Mouse (Mus musculus) lung, embryonic 16.5 days (tissue): ENCODE data around the gene Xrcc2. TPM values are rescaled to one million over a fixed set of nuclear protein-coding genes. Genes with fewer than 3 reads are reported as not detected.
A peak's percentile ranks its signal among the peaks of the same experiment; 100 is the strongest.
"Not testable (repeated sequence)": the region's sequence is repeated elsewhere in the genome, so short reads cannot be mapped to it uniquely, and the experiment has no call there.

Source experiments
- ATAC-seq: fragments of 200-750 bp; cut with Nextera tagmentation; 2 replicates; pipeline ENCODE4 v1.8.0; 2017; ENCODE audit warnings: low read depth, mild to moderate bottlenecking, moderate library complexity
- H3K27ac ChIP-seq: fragments of 300-500 bp; sonication (generic); 2 replicates; pipeline ENCODE4 v1.5.1; 2014; ENCODE audit warnings: mild to moderate bottlenecking, control low read depth, low read length
- H3K27me3 ChIP-seq: fragments of 300-500 bp; sonication (generic); 2 replicates; pipeline ENCODE4 v1.6.1; 2014; ENCODE audit warnings: low read depth, low read length, mixed read lengths; ENCODE audit not compliant: control insufficient read depth, insufficient read depth
- H3K36me3 ChIP-seq: fragments of 300-500 bp; sonication (generic); 2 replicates; pipeline ENCODE4 v1.6.1; 2014; ENCODE audit warnings: low read length; ENCODE audit not compliant: control insufficient read depth, insufficient read depth
- H3K4me1 ChIP-seq: fragments of 300-500 bp; sonication (generic); replicated peaks from 2 replicates; pipeline ENCODE4 v1.6.1; 2014; ENCODE audit warnings: low read length, mixed read lengths; ENCODE audit not compliant: control insufficient read depth, insufficient read depth
- H3K4me2 ChIP-seq: fragments of 300-500 bp; sonication (generic); 2 replicates; pipeline ENCODE4 v1.6.1; 2014; ENCODE audit warnings: low read depth, low read length, control low read depth
- H3K4me3 ChIP-seq: fragments of 300-500 bp; sonication (generic); 2 replicates; pipeline ENCODE4 v1.5.1; 2014; ENCODE audit warnings: mild to moderate bottlenecking, low read length, control low read depth
- H3K9ac ChIP-seq: fragments of 300-500 bp; sonication (generic); 2 replicates; pipeline ENCODE4 v1.6.1; 2014; ENCODE audit warnings: low read length, control low read depth
- H3K9me3 ChIP-seq: fragments of 300-500 bp; sonication (generic); 2 replicates; pipeline ENCODE4 v1.6.1; 2016; ENCODE audit warnings: low read length; ENCODE audit not compliant: control insufficient read depth
- WGBS: fragments of 180-500 bp; shearing (Covaris S2); extraction: QIAGEN DNeasy Blood & Tissue Kit; methylation state at CpG from one replicate; pipeline ENCODE4 v1.1.7; 2014; 5-methylcytosine and 5-hydroxymethylcytosine counted together
- polyA plus RNA-seq: library from polyadenylated mRNA; unstranded; fragments of >200 nt; fragmentation: Nextera tagmentation; extraction: Ambion mirVana; gene quantifications from 2 replicates; pipeline ENCODE4 v1.2.1, GENCODE M21; 2015

The Xrcc2 gene
- polyA plus RNA-seq, 1 experiment from 2014 or later = 9.4 TPM

DNA sequence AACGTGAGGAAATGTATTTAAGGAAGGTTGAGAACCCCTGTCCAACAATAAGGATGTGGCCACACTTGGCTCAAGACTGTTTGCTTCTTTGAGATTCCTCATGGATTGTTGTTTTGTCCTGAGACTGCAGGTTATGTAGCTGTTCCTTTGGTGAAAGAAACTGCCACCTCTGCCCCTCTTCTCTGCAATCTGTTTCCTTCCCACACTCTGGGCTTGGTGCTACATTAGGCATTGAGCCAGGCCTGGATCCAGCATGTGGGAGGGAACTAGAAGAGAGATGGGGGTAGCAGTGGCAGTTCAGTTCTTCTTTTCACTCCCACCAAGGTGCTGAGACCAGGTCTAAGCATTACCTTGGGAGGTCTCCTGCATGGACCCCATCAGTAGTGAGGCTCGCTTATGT, 30.2 kb upstream of the Xrcc2 start:
- Histone ChIP-seq H3K36me3 (no peaks in the 10 kb centered on the region), H3K4me2 (no peak overlapping the region), H3K4me1 (no peaks in the 10 kb centered on the region), H3K9ac (no peak overlapping the region), H3K9me3 (no peaks in the 10 kb centered on the region), H3K4me3 (no peak overlapping the region), H3K27ac (no peak overlapping the region), H3K27me3 (no peaks in the 10 kb centered on the region)
- 73% methylated on average over 2 of the region's 2 CpGs for WGBS
- ATAC-seq = no peak

DNA sequence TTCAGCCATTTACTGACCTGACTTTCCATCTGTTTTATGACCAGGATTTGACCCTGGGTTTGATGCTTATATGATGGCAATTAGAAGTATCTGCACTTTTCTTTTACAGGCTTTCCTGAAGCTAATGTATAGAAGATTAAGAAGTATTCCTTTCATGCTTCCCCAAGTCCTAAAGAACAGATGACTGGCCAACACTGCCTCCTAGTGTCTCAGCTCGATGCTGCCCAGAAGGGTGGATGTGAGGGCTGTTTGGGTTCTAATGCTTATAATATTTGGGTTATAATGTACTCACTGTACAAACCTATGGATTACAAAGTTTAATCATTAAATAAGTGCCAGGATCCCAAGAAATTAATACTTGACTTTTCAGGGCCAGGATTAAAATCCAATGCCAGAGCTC, 28.7 kb upstream of the Xrcc2 start:
- H3K9ac ChIP-seq = no peak overlapping the region
- no peak overlapping the region for H3K4me2 ChIP-seq
- H3K27ac ChIP-seq = no peak overlapping the region
- no peaks in the 10 kb centered on the region for H3K4me1 ChIP-seq
- WGBS = 3% methylated on average over 1 of the region's 1 CpGs
- no peaks in the 10 kb centered on the region for H3K36me3 ChIP-seq
- no peaks in the 10 kb centered on the region for H3K9me3 ChIP-seq
- no peaks in the 10 kb centered on the region for H3K27me3 ChIP-seq
- no peak overlapping the region for H3K4me3 ChIP-seq
- ATAC-seq = no peak

GRCm38 (mm10) chr5:25724134-25724675, 18.6 kb upstream of the Xrcc2 start:
- H3K4me3 ChIP-seq = no peak overlapping the region
- no peak for ATAC-seq
- H3K9me3 ChIP-seq = no peaks in the 10 kb centered on the region; the same call in 1 of the 2 replicates
- no peaks in the 10 kb centered on the region for H3K27me3 ChIP-seq
- no peaks in the 10 kb centered on the region for H3K36me3 ChIP-seq
- no peak overlapping the region for H3K4me2 ChIP-seq
- H3K27ac ChIP-seq = no peak overlapping the region
- no peak overlapping the region for H3K9ac ChIP-seq
- 36% methylated on average over 1 of the region's 1 CpGs for WGBS
- no peaks in the 10 kb centered on the region for H3K4me1 ChIP-seq

- WGBS = 77% methylated on average over 2 of the region's 2 CpGs
- H3K4me2 ChIP-seq = no peak overlapping the region
- H3K27ac ChIP-seq = no peak overlapping the region
- H3K27me3 ChIP-seq = no peaks in the 10 kb centered on the region
- ATAC-seq = no peak
- no peaks in the 10 kb centered on the region for H3K36me3 ChIP-seq
- H3K9ac ChIP-seq = no peak overlapping the region
- H3K4me3 ChIP-seq = no peak overlapping the region
- no peaks in the 10 kb centered on the region; the same call in 1 of the 2 replicates for H3K9me3 ChIP-seq
- no peaks in the 10 kb centered on the region for H3K4me1 ChIP-seq
Measured at GRCm38 (mm10) chr5:25723016-25723415, 17.4 kb upstream of the Xrcc2 start.

DNA sequence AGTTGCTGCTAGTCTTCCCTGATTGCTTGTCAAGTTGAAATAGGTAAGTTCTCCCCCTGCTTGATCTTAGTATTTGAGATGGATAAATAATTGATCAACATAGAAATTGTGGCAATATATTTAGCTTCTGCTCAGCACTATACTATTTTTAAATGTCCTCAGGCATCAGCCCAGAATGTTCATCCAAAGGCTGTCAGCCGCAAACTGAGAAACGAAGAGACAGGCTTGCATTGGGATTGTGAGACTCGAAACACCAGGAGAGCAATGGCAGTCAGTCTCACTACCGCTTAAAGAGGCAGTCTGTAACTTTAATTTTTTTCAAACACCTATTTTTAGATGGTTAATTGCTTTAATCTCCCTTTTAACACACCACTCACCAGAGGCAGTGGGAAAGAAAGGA, 13.8 kb upstream of the Xrcc2 start:
- Histone ChIP-seq H3K27ac (no peak overlapping the region), H3K9me3 (no peaks in the 10 kb centered on the region; the same call in 1 of the 2 replicates), H3K27me3 (no peaks in the 10 kb centered on the region), H3K4me3 (no peak overlapping the region), H3K4me1 (no peaks in the 10 kb centered on the region), H3K4me2 (no peak overlapping the region), H3K36me3 (no peaks in the 10 kb centered on the region), H3K9ac (no peak overlapping the region)
- 77% methylated on average over 4 of the region's 4 CpGs for WGBS
- ATAC-seq = no peak

DNA sequence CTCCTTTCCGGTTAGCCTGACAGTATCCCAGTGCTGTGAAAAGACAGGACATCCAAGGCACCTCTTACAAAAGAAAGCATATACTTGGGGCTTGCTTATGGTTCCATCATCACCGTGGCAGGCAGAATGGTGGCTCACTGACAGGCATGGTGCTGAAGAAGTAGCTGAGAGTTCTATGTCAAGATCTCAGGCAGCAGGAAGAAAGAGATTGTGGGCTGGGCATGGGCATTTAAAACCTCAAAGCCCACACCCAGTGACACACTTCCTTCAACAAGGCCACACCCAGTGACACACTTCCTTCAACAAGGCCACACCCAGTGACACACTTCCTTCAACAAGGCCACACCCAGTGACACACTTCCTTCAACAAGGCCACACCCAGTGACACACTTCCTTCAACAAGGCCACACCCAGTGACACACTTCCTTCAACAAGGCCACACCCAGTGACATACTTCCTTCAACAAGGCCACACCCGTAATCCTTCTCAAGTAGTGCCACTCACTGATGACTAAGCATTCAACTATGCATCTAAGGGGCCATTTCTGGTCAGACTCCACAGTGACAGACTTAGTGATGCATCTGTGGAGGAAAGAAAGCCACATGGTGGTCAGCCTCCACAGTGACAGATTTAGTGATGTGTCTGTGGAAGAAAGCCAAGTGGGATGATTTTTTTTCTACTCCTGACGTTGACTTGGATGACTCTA, 7.5 kb upstream of the Xrcc2 start:
- not testable (repeated sequence) for H3K27me3 ChIP-seq, H3K4me2 ChIP-seq, ATAC-seq, H3K9ac ChIP-seq, H3K9me3 ChIP-seq, H3K27ac ChIP-seq, H3K36me3 ChIP-seq, H3K4me1 ChIP-seq, H3K4me3 ChIP-seq
- 80% methylated on average over 4 of the region's 4 CpGs for WGBS

DNA sequence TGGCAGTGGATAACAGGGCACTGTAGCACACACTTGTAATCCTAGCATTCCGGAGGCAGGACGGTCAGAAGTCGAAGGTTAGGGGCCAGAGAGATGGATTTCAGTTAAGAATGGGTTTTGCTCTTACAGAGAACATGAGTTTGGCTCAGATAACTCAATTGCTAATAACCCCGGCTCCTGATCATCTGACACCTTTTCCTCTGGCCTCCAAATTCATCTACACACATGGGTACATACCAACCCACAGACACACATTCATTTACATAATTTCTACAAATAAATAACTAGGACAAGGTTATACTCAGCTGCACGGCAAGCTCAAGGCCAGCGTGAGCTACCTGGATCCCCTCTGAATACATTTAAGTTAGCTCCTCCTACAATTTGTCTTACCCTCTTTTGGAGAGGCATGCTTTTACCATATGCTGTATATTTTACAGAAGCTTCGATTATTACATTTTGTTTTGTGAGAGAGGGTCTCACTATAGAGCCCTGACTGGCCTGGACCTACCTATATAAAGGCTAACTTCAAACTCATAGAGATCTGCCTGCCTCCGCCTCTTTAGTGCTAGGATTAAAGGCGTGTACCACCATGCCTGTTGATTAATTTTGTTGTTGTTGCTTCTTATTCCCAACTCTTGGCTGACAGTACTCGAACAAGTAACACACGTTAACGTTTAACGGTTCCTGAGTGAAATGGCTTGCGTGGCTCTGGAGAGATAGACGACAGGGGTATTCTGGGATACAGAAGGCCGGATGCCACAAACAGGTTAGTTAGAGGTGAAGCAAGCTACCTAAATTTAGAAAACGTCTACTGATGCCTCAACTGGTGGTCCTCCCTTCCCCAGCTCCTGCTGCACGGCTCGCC, 691 bp downstream of the Xrcc2 start:
- Histone ChIP-seq H3K4me3 (peak overlapping the region; percentile 87), H3K4me1 (peaks cover 11% of the 10 kb centered on the region), H3K27me3 (no peaks in the 10 kb centered on the region), H3K9me3 (no peaks in the 10 kb centered on the region), H3K36me3 (no peaks in the 10 kb centered on the region; the same call in none of the 2 replicates), H3K4me2 (peak overlapping the region; percentile 89), H3K27ac (peak overlapping the region; percentile 64; the same call in 1 of the 2 replicates), H3K9ac (peak overlapping the region; percentile 89)
- ATAC-seq = peak; percentile 27
- WGBS = 15% methylated on average over 19 of the region's 19 CpGs

- Histone ChIP-seq H3K27ac (no peak overlapping the region), H3K9ac (no peak overlapping the region), H3K4me2 (no peak overlapping the region), H3K9me3 (no peaks in the 10 kb centered on the region), H3K4me3 (no peak overlapping the region), H3K27me3 (no peaks in the 10 kb centered on the region), H3K36me3 (peaks cover 14% of the 10 kb centered on the region), H3K4me1 (no peaks in the 10 kb centered on the region)
- ATAC-seq = no peak
- WGBS = 84% methylated on average over 7 of the region's 7 CpGs
Measured at GRCm38 (mm10) chr5:25697941-25698340, 7.7 kb downstream of the Xrcc2 start.

DNA sequence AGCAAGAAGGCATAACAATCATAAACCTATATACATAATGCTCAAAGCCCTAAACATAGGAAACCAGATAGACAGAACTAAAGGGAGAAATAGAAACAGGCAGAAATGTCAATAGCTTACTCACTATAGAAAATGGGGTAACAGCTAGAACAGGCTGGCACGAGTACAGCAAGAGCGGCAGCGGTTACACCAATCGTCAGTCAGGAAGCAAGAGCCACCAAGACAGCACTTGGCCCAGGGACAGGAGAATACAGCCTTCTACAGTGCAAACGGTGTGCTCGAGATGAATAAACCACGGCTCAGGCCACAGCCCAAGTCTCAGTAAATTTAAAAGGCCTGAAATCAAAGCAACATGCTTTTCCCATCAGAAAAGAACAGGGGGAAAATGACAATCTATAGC, 9.4 kb downstream of the Xrcc2 start:
- Histone ChIP-seq H3K4me1 (no peaks in the 10 kb centered on the region), H3K4me2 (no peak overlapping the region), H3K27ac (no peak overlapping the region), H3K36me3 (peaks cover 16% of the 10 kb centered on the region), H3K9me3 (no peaks in the 10 kb centered on the region), H3K27me3 (no peaks in the 10 kb centered on the region), H3K9ac (no peak overlapping the region), H3K4me3 (no peak overlapping the region)
- 79% methylated on average over 7 of the region's 7 CpGs for whole genome bisulfite sequencing
- ATAC-seq = no peak
